Mouse (Mus musculus) ES-Bruce4 (cell line): ENCODE data around the gene Csf2rb2.

ENCODE experiments used
- EP300 ChIP-seq: IDR thresholded peaks from 2 replicates; pipeline ENCODE4 v1.6.1; 2011; ENCODE audit warnings: low read depth, low read length; ENCODE audit not compliant: insufficient read depth
- POLR2A ChIP-seq: IDR thresholded peaks from one replicate; pipeline ENCODE4 v1.8.1; 2011; ENCODE audit warnings: low read length; ENCODE audit not compliant: insufficient read depth

DNA sequence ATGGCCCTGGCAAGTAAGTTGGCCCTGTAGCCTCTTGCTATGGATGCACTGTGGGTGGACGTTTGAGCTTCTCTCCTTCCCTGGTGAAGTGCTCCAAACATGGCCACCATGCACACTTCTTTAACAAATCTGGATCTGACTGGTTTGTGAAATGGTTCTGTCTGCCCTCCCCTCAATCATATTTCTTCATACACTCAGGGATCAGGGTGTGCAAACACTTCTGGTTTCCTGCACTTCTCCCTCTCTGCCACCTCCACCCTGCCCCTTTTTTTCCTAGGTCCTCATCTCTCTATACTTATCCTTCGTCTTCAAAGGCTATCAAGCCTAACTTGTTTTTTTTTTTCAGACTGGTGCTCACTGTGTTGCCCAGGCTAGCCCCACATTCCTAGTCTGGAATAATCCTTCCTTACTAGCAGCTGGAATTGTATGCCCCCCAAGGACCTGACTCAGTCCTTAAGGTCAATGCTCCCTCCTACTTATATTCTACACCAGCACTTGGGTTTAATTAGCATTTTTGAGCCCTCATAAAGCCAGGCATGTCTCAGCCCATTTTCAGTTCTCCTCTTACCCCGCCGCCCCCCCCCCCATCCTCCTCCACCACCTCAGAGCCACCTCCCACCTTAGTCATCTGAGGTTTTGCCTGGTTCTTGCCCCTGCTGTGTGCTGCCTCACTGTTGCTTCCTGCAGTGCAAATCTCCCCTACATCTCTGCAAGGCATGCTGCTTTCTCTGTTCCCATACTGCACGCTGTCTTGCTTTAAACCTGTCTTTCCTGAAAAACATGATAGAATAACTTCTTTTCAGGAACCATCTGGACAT lies 26.2 kb upstream of the Csf2rb2 start:
- TF ChIP-seq POLR2A: no peak
- no peak for TF ChIP-seq EP300
